Mouse (Mus musculus) lung, postnatal 4 days (tissue): ENCODE data around the gene Prrt2.
A peak's percentile ranks its signal among the peaks of the same experiment; 100 is the strongest.

Source experiments
- DNase-seq, 2 experiments: peaks; one replicate each; pipeline ENCODE4 v3.0.0; 2021

The Prrt2 gene

DNA sequence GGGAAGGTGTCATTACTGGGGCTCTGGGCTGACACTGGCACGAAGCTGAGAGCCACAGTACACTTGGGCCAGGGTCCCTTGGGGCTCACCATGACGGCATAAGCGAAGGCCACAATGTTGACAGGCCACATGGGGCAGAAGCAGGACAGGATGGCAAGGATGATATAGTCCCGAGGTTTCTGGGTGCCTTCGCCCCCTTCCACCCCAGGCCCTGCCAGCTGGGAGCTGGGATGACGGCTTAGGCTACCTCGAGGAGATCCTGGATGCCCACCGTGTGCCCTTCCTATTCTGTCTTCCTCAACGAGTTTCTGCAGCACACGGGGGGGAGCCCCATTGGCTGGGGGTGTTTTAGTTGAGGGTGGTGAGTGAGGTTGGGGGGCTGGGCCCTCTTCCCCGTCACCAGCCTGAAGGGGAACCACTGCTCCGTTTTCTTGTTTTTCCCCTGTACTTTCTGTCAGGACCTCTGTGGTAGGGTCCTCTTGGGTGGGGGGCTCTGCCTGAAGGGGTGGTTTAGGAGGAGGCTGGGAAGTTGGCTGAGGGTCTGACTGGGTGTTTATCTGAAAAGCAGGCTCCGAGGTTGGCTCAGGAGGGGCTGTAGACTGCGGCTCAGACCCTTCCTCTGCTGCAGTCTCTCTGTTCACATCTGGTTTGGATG, 1.6 kb downstream of the Prrt2 start:
- DNase-seq = no peak

DNA sequence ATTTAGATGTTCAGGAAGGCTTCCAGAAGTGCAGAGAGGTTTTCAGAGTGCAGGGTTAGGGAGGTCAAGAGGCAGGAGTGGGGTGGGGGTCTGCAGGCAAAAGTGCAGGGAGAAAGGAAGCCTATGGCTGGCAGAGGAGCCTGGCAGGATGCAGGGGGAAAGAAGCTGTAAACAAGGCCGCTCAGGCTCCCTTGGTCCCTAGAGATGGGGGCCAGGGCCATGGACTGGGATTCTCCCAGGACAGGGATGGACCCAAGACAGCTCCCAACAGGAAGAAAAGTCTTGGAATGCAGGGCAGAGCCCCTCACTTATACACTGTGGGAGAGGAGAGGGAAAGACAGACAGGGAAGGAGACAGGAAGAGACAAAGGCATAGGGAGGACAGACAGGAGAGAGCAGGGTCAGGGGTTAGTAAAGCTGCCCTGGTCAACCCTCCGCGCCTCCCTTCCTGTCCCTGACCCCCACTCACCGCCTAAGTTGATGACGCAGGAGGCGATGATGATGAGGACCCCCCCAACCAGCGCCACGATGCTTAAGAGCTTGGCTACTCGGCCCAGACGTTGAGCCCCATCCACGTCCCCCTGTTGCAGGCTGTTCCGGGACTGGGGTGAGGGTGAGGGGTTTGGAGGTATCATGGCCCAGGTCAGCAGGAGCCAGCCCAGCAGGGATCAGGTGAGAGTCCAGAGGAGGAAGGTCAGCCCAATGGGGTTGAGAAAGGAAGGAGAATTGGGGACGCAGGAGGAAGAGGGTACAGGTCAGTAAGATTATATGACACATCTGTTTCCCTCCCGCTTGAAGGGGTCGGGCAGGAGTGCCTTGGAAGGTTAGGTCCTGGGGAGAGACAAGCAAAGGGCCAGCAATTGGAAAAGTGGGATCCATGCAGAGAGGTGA, 2.4 kb downstream of the Prrt2 start:
- DNase-seq = no peak

DNA sequence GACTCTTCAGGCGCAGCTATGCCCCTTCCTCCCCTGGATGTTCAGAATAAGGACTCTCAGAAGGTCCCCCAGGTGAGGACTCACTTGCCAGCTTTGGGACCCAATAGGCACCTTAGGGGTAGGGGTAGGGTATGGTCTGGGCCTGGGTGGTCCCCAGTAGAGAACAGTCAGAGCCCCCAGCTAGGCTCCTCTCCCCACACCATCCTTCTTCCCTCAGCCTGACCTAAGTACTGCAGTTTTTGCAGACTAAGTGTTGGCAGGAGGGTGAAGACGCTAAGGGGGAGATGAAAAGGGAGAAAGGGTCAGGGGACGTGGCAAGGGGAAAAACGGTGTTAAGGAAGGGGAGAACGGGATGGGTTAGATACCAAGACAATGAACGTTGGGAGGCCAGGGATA, 3.1 kb downstream of the Prrt2 start:
- DNase-seq = no peak

DNA sequence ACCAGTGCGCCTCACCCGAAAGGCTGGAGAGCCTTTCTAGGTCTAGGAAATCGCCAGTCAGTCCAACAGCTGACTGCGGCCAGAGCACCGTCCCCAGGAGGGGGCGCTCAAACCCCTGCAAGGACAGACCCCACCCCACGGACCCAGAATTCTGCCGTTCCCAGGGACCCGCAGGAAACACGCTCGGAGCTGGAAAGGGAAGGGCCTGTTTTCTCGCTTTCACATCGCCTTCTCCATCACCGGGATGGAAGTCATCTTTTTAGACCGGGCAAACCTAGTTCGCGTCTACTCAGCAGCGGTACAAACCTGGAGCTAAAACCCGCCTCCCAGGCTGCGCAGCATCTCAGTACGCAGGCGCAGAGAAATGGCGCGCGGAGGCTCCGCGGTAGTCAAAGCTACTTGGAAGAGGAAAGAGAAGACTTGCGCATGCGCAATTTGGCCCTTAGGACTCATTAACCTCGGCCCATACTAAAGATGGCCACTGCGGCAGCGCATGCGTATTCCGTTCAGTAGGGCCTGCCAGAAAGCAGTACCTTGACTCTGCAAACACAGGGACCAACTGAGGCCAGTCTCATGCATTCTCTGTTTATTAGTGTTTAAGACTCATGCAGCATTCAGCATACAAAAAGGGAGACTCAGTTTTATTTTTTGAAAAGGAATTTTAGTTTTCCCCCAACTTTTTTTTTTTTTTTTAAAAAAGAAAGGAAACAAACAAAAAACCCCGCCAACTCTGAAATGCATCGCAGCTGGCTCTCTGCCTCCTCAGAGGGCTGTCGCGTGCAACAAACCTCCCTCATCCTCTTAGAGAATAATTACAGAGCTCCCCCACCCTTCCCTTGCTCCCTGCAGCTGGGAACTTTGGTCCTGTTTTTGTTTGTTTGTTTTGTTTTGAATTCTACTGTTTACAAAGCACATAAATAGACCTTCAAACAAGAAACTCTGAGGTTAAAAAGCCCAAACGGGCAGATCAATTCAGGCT, 3.8 kb downstream of the Prrt2 start, which contains the start of gene Pagr1a:
Pagr1a (minus strand) TSS at position 382 of the 979 bp plus-strand sequence.
- peak; percentile 97 for DNase-seq

DNA sequence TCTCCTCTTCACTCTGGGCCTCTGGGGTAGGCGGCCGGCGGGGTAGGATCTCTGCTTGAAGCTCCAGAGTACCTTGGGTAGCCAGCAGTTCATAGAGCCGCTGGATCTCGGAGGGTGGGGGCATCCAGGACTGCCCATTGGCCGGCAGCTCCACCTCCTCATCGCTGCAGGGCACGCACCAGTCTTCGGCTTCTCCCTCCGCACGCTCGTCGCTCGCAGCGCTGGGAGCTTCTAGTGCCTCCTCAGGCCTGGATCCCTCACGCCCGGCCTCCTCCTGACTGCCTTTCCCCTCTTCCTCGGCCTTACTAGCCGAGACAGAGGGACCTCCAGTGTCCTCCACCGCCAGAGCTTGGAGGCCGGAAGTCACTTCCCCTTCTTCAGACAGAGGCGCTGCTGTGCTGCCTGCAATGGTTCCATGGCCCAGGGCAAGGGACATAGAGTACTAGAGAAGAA, 4.5 kb downstream of the Prrt2 start:
- no peak for DNase-seq

DNA sequence TGATC, 4.7 kb downstream of the Prrt2 start, which contains the start of gene Pagr1b:
Pagr1b (minus strand) TSS at position 4 of the 5 bp plus-strand sequence.
- no peak for DNase-seq

DNA sequence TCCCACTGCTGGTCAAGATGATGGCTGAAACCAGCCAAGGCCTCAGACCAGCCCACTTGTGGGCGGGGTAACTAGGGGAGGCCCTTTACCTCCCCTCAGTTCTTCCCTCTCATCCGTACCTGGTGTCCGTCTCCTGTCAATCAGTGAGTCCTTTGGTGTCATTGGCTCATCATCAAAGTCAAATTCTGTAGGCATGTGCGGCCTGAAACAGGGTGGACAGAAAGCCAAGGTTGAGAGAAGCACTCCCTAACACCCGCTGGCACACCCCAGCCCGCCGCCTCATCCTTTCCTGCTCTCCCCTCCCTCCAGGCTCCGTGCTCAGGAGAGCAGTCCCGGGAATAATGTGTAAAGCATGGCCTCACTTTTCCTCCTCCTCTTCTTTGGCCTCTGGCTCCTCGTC, 4.9 kb downstream of the Prrt2 start:
- peak; percentile 60 to 63 for DNase-seq

DNA sequence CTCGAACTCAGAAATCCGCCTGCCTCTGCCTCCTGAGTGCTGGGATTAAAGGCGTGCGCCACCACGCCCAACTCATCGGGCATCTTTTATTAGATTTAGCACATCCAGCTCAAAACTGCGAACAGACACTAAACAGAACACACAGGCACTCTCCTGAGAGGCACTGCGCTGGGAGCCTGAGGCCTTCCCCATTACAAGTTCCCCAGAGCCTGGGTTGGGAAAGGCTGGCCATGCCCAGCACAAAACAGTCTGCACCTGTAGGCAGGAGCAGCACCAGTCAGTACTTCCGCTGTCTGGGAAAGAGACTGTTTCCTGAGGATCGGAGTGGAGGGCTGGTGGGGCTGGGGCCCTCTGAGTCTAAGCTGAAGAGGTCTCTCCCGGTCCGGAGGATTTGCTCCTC, 6.0 kb downstream of the Prrt2 start:
- no peak for DNase-seq

DNA sequence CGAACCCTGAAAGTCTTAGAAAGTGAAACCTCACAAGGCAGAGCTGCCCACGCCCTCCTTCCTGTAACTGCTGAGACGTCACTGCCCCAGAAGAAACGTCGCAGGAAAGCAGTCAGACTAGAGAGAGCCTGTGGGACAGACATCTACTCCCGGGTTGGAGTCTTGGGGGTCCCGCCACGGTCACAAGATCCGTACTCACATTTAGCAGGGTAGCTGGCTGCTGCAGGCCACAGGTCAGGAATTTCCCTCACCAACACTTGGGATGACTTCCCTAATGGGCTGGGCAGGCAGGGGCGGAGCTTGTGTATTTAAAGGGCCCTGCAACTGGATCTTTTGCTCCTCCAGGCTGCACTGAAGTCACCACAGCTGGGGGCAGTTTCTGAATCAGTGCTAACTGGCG, 6.7 kb downstream of the Prrt2 start, which contains the start of gene Mvp:
Mvp (minus strand) TSS at position 302 of the 400 bp plus-strand sequence.
- DNase-seq = peak; percentile 80 to 84

DNA sequence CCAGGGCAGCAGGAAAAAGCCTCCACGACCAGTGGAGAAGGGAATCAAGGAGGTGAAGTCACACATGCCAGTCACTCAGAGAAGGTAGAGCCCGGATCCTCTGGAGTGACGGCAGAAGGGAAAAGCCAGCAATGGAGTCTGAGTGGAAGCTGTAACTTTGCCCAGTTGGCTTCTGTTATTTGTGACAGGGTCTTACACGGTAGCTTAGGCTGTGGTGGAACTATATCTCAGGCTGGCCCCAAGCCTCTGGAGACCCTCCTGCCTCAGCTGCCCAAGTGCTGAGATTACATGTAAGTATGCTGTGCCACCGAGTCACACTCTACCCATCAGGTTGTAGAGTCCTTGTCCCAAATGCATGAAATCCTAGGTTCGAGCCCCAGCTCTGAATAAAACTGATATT, 7.6 kb downstream of the Prrt2 start:
- DNase-seq = no peak

DNA sequence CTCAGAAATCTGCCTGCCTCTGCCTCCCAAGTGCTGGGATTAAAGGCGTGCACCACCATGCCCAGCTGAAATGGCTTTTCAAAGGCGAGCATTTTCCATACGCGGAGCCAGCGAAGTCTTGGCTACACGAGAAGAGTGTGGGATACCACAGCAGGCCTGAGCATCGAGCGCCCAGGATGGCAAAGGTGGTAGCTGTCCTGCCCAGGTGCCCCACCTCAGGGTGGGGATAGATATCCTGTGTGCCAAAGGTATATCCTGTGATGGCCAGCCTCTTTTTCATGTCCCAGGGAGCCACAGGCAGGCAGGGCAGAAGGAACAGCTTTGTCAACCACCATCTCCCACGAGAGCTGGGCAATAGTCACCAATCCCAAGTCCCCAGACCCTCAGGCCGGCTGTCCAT, 8.2 kb downstream of the Prrt2 start:
- DNase-seq = no peak

DNA sequence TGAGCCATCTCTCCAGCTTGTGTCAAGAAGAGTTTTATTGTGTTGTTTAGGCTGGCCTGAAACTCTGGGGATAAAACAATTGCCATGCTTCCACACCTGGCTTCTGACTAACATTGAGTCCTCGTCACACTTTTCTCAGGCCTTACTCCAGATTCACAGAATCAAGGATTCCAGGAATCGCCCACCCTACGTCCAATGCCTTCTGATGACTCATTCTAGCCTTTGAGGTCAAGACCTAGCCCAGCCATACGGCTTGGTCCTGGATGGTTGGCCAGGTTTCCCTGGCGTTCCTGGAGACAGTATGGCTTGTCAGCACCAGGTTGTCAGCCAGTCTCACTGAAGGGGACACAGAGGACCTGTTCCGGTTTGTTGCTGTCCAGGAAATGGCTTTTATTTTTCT, 8.6 kb downstream of the Prrt2 start:
- DNase-seq = no peak

DNA sequence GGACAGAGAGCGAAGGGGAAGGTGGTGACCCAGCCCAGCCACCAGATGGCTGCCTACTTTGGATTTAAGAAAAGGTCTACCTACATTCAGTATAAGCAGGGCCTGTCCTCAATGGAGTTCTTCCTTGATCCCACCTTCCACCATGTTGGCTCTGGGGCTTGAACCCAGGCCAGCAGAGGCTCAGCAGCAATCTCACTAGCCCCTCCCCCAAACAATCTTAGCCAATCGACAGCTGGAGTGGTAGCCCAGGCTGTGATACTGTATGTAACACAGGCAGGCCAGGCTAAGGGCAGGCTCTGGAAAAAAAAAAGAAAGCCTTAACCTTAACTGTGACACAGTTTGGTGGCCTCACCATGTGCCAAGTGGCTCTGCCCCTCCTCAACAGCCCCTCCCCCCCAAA, 9.3 kb downstream of the Prrt2 start:
- DNase-seq = no peak

DNA sequence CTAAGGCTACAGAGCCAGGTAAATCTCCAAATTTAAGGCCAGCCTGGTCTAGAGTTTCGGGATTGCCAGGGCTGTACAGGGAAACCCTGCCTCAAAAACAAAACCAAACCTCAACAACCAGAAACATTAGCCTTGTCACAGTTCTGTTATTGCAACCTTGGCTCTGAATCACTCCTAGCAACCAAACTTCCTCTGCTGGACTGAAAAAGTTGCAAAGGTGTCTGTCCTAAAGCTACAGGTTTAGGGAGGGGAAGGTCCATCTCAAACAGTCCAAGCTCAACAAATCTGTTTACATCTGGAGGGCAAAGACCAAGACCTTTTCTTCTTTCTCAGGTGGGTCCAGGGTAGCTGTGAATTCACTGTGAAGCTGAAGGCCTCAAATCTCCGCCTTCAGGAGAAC, 10.0 kb downstream of the Prrt2 start:
- no peak for DNase-seq

DNA sequence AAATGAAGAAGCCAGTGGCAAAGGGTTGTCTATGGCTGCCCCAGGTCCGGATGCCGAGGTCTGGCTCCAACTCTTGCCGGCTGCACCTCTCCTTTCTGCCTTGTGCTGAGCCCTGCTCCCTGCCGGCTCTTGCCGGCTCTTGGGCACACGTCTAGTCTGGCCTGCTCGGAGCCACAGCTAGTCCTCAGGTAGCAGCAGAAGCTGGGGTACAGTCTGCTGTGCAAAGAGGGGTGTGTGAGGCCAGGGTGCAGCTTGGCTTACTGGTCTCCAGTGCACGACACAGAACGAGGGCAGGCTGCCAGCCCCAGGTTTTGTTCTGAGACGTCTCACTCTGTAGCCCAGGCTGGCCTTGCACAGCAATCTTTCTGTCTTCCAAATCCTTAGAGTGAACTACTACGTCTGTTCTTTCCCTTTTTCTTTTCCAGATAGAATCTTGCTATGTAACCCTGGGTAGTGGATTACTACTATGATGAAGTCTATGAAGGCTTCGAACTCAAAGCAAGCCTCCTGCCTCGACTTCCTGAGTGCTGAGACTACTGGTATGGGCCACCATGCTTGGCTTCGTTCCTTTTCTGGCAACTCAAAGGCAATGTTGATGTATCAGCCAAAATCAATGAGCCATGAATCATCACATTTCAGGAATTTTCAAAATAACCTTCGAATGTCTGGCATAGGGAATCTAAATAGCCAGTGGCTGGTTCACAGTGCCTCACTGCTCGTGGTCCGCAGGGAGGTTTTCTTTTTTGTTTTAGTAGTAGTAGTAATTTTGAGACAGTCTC, 11.5 kb downstream of the Prrt2 start:
- no peak for DNase-seq

DNA sequence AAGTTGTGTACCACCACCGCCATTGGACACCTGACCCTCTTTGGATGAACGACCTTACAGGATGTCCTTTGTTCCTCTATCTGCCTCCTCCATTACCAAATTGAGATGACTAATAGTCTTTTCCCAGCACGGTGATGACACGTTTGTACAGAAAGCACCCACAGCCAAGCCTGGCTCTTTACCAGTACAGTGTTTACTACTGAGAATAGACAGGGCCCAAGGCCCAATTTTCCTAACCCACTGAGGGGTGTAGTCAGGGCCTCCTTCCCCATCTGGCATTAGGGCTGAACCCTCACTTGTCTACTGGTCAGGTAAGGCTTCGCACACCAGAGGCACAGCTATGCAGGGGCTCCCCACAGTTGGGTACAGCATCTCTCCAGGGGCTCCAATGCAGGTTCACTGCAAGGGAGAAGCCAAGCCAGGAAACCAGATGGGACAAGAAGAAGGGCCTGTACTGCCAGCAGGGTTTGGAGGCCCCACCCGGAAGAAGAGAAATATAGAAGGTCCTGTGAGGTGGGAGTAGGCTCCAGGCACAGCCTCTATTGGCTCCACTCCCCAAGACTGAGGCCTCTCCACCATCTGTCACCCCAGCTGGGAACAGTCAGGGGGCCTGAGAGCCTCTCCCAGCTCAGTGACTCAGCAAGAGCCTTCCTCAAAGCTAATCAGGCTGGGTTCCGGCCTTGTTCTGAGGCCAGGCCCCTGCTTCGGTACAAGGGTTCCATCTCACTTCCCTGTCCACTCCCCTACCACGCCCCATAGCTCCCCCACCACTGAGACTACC, 12.6 kb downstream of the Prrt2 start:
- peak; percentile 73 to 88 for DNase-seq

DNA sequence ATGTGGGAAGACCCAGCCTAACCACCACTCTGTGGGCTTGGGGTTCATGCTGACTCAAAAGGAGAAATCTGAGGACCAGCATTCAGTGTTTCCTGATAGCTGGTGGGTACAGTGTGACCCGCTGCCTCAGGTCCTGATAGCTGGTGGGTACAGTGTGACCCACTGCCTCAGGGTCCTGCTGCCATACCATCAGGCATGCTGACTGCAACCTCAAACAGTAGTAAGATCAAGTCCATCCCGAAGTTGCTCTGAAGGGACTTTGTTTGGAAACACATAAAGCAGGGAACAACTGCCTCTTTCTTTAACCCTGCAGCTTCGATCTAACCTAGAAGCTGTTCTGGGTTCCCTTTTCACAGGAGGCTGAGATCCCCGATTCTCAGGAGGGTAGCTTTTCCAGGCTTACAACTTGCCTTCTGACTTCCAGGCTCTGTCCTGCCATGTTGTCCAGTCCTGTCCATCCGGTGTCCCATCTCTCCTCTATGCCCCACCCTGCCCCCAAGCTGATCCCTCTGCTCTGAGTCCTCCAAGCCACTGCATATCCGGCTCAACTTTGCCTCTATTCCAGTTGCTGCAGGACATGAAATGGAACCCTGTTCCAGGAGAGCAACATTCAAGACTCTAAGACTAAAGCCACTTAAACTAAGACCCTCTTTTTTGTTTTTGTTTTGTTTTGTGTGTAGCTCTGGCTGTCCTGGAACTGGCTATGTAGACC, 13.5 kb downstream of the Prrt2 start:
- DNase-seq = no peak

DNA sequence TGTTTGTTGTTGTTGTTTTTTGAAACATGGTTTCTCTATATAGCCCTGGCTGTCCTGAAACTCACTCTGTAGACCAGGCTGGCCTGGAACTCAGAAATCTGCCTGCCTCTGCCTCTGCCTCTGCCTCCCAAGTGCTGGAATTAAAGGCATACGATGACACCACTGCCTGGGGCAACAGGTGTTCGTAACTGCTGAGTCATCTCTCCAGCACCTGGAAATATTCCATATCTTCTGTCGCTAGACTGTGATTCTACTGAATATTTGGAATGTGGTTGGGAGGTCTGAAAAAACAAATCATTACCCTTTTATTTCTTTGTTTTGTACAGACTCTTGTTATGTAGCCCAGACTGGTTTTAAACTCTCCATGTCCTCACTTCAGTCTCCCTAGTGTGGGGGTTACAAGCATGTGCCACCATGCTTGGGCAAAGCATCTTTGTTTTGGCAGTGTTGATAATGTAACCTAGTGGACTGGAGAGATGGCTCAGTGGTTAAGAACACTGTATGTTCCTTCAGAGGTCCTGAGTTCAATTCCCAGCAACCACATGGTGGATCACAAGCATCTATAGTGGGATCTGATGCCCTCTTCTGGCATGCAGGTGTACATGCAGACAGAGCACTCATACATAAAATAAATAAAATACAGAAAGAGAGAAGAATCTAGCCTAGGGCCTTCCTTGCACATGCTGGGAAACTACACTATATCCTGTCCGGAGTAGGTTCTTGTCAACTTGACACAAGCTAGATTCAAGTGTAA, 16.7 kb downstream of the Prrt2 start:
- no peak for DNase-seq

DNA sequence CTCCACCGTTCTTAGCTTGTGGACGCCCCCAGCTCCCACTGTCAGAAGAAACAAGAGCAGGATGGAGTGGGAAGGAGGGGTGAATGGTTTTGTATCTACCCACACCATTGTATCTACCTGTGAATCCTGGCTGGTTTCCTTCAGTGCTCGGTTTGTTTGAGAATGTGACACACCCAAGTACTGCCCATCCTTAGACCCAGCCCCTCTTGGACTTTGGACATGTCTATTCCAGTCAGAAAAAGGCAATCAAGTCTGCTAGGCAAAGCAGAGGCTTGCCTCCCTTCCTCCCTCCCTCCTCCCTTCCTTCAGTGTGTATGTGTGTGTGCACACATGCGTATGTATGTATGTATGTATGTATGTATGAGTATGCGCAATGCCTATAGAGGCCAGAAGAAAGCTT, 17.4 kb downstream of the Prrt2 start:
- no peak for DNase-seq

DNA sequence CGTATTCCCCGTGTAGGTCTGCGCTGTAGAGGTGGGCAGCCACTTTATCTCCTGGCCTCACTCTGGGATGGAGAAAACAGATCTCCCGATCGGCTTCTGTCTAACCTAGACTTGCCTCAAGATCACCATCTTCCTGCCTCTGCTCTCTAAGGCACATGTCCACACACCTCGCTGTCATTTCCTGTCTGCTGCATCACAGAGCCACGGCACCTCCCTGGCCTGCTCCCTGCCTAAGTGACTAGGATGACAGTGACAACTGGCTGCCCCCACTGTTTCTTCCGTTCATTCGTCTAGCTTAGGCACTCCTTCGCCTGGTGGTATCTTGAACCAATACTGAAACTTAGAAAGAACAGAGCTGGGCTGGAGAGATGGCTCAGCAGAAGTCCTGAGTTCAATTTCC, 21.4 kb downstream of the Prrt2 start:
- DNase-seq = no peak

DNA sequence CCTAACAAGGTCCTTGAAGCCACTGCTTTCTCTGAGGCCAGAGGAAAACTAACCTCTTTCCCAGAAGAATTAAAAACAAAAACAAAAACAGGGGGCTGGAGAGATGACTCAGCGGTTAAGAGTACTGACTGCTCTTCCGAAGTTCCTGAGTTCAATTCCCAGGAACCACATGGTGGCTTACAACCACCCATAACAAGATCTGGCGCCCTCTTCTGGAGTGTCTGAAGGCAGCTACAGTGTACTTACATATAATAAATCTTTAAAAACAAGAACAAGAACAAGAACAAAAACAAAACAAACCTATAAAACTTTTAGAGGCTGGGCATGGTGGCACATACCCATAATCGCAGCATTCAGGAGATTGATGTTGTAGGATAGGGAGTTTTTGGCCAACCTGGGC, 24.6 kb downstream of the Prrt2 start:
- no peak for DNase-seq
